Mouse (Mus musculus) stomach, embryonic 16.5 days (tissue): ENCODE data around the gene Zbtb24. TPM values are rescaled to one million over a fixed set of nuclear protein-coding genes. Genes with fewer than 3 reads are reported as not detected.

ENCODE experiments used
- ATAC-seq: fragments of 200-750 bp; cut with Nextera tagmentation; 2 replicates; pipeline ENCODE4 v1.8.0; 2017; ENCODE audit warnings: moderate number of reproducible peaks, moderate TSS enrichment; ENCODE audit not compliant: insufficient read depth, low FRiP score
- H3K27ac ChIP-seq: fragments of 300-500 bp; sonication (generic); 2 replicates; pipeline ENCODE4 v1.5.1; 2014; ENCODE audit warnings: low read length
- H3K27me3 ChIP-seq: fragments of 300-500 bp; sonication (generic); 2 replicates; pipeline ENCODE4 v1.6.1; 2014; ENCODE audit warnings: low read length, control low read depth, mixed read lengths; ENCODE audit not compliant: control insufficient read depth, insufficient read depth
- H3K36me3 ChIP-seq: fragments of 300-500 bp; sonication (generic); 2 replicates; pipeline ENCODE4 v1.6.1; 2014; ENCODE audit warnings: low read length; ENCODE audit not compliant: control insufficient read depth, insufficient read depth
- H3K4me1 ChIP-seq: fragments of 300-500 bp; sonication (generic); 2 replicates; pipeline ENCODE4 v1.6.1; 2014; ENCODE audit warnings: low read length, control low read depth, mixed read lengths; ENCODE audit not compliant: control insufficient read depth, insufficient read depth
- H3K4me2 ChIP-seq: fragments of 300-500 bp; sonication (generic); 2 replicates; pipeline ENCODE4 v1.6.1; 2014; ENCODE audit warnings: low read depth, low read length, mixed read lengths
- H3K4me3 ChIP-seq: fragments of 300-500 bp; sonication (generic); replicated peaks from 2 replicates; pipeline ENCODE4 v1.5.1; 2014; ENCODE audit warnings: mild to moderate bottlenecking, low read length
- H3K9ac ChIP-seq: fragments of 300-500 bp; sonication (generic); 2 replicates; pipeline ENCODE4 v1.6.1; 2014; ENCODE audit warnings: low read length
- H3K9me3 ChIP-seq: fragments of 300-500 bp; sonication (generic); replicated peaks from 2 replicates; pipeline ENCODE4 v1.6.1; 2016; ENCODE audit warnings: low read length, control low read depth; ENCODE audit not compliant: control insufficient read depth
- WGBS: fragments of 180-500 bp; shearing (Covaris S2); extraction: QIAGEN DNeasy Blood & Tissue Kit; methylation state at CpG from one replicate; pipeline ENCODE4 v1.1.7; 2014; 5-methylcytosine and 5-hydroxymethylcytosine counted together
- polyA plus RNA-seq: library from polyadenylated mRNA; unstranded; fragments of >200 nt; fragmentation: Nextera tagmentation; extraction: Ambion mirVana; gene quantifications from 2 replicates; pipeline ENCODE4 v1.2.1, GENCODE M21; 2015

Gene Zbtb24
- polyA plus RNA-seq, 1 experiment from 2014 or later = 16.2 TPM

DNA sequence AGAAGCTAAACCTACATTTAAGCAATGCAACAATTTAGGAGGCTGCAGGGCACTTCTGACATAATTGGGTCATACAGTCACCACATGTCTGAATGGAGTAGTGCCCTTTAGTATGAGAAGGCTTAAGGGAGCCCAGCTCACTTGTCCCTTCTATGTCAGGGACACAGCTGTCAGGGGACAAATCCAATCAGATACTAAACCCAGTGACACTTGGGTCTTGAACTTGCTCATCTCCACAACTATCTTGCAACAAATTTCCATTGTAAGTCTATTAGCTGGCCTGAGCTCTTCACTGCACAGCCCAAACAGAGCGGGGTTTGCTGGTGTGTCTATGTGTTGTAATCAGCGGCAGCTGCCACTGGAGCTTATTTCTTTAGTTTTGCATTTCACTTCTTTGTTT is 26.5 kb upstream of the Zbtb24 start:
- Histone ChIP-seq H3K9ac (no peak overlapping the region), H3K9me3 (no peaks in the 10 kb centered on the region), H3K27me3 (no peaks in the 10 kb centered on the region), H3K4me3 (no peak overlapping the region), H3K4me2 (no peak overlapping the region), H3K27ac (no peak overlapping the region), H3K36me3 (no peaks in the 10 kb centered on the region), H3K4me1 (no peaks in the 10 kb centered on the region)
- 89% methylated on average over 2 of the region's 2 CpGs for WGBS
- ATAC-seq = no peak

GRCm38 (mm10) chr10:41426368-41426767 is 23.8 kb upstream of the Zbtb24 start:
- H3K27ac ChIP-seq = no peak overlapping the region
- no peaks in the 10 kb centered on the region for H3K27me3 ChIP-seq
- 45% methylated on average over 6 of the region's 6 CpGs for WGBS
- no peak overlapping the region for H3K9ac ChIP-seq
- no peak overlapping the region for H3K4me2 ChIP-seq
- H3K4me1 ChIP-seq = no peaks in the 10 kb centered on the region
- H3K9me3 ChIP-seq = no peaks in the 10 kb centered on the region
- no peaks in the 10 kb centered on the region for H3K36me3 ChIP-seq
- no peak overlapping the region for H3K4me3 ChIP-seq
- ATAC-seq = no peak

DNA sequence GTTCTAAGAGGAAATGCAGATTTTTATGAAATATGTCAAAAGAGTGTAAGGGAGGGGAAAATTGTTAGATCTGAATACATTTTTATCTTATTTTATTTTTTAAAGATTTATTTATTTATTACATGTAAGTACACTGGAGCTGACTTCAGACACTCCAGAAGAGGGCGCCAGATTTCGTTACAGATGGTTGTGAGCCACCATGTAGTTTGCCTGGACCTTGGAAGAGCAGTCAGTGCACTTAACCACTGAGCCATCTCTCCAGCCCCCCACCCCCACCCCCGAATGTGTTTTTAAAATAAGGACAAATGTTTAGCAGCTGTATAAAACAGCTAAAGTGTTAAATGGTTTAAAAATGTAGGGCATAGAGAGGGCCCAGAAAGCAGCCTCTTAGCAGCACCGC is 15.6 kb upstream of the Zbtb24 start:
- Histone ChIP-seq H3K9me3 (no peaks in the 10 kb centered on the region), H3K9ac (no peak overlapping the region), H3K27me3 (no peaks in the 10 kb centered on the region), H3K4me3 (no peak overlapping the region), H3K4me2 (no peak overlapping the region), H3K4me1 (no peaks in the 10 kb centered on the region), H3K36me3 (no peaks in the 10 kb centered on the region), H3K27ac (no peak overlapping the region)
- 28% methylated on average over 4 of the region's 4 CpGs for WGBS
- no peak for ATAC-seq

DNA sequence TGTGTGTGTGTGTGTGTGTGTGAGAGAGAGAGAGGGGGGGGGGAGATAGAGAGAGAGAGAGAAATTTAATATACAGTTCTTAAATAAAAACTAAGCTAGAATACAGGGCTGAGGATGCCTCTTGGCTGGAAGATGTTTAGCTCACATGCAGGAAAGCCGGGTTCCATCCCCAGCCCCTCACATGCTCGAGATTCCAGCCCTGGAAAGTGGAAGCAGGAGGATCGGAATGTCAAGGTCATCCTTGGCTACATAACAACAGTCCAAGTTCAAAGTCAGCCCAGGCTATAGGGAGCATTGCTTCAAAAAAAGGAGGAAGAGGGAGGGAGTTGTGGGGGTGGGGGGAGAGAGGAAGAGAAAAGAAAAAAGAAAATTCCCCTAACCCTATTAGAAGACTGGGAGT is 15.0 kb upstream of the Zbtb24 start:
- H3K36me3 ChIP-seq = no peaks in the 10 kb centered on the region
- no peaks in the 10 kb centered on the region for H3K4me1 ChIP-seq
- H3K4me3 ChIP-seq = no peak overlapping the region
- no peaks in the 10 kb centered on the region for H3K9me3 ChIP-seq
- H3K27me3 ChIP-seq = no peaks in the 10 kb centered on the region
- no peak for ATAC-seq
- H3K27ac ChIP-seq = no peak overlapping the region
- no peak overlapping the region for H3K4me2 ChIP-seq
- 34% methylated on average over 3 of the region's 3 CpGs for WGBS
- H3K9ac ChIP-seq = no peak overlapping the region

DNA sequence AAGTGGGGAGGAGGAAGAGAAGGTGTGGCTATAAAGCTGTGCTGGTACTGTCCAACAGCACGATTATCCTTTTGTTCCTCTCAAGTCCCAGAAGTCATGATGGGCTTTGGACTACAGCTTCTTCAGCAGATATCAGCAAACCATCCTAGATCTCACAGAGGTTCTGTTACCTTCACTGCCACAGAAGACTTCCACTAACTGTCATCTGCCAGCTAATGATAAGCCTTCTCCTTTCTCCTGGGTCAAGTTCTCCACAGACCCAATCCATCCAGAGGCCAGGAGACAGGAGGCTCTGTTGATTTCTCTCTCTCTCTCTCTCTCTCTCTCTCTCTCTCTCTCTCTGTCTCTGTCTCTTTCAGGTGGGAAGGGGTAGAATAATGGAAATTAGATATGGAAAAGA is 2.0 kb upstream of the Zbtb24 start:
- H3K27me3 ChIP-seq = no peaks in the 10 kb centered on the region
- no peak overlapping the region for H3K9ac ChIP-seq
- no peak for ATAC-seq
- no peaks in the 10 kb centered on the region for H3K36me3 ChIP-seq
- no peaks in the 10 kb centered on the region for H3K9me3 ChIP-seq
- peaks cover 7% of the 10 kb centered on the region for H3K4me1 ChIP-seq
- no peak overlapping the region for H3K4me2 ChIP-seq
- no peak overlapping the region for H3K4me3 ChIP-seq
- H3K27ac ChIP-seq = no peak overlapping the region
- WGBS = 72% methylated on average over 1 of the region's 1 CpGs

- Histone ChIP-seq H3K4me2 (peak overlapping the region; percentile 84), H3K36me3 (no peaks in the 10 kb centered on the region), H3K9me3 (no peaks in the 10 kb centered on the region), H3K4me3 (peak overlapping the region; percentile 84), H3K4me1 (peaks cover 7% of the 10 kb centered on the region), H3K27me3 (no peaks in the 10 kb centered on the region), H3K27ac (peak overlapping the region; percentile 60), H3K9ac (peak overlapping the region; percentile 88)
- ATAC-seq = peak; percentile 57; the same call in 1 of the 2 replicates
- WGBS = 13% methylated on average over 14 of the region's 14 CpGs
These were observed 499 bp upstream of the Zbtb24 start for GRCm38 (mm10) chr10:41449684-41450083.

- H3K4me1 ChIP-seq = peaks cover 7% of the 10 kb centered on the region
- no peaks in the 10 kb centered on the region for H3K27me3 ChIP-seq
- peak overlapping the region; percentile 67 for H3K4me2 ChIP-seq
- H3K36me3 ChIP-seq = no peaks in the 10 kb centered on the region
- no peak for ATAC-seq
- peak overlapping the region; percentile 84 for H3K4me3 ChIP-seq
- peak overlapping the region; percentile 88 for H3K9ac ChIP-seq
- WGBS = 48% methylated on average over 18 of the region's 18 CpGs
- H3K27ac ChIP-seq = peak overlapping the region; percentile 36; the same call in 1 of the 2 replicates
- no peaks in the 10 kb centered on the region for H3K9me3 ChIP-seq
These were observed 768 bp downstream of the Zbtb24 start for GRCm38 (mm10) chr10:41450780-41451522.

DNA sequence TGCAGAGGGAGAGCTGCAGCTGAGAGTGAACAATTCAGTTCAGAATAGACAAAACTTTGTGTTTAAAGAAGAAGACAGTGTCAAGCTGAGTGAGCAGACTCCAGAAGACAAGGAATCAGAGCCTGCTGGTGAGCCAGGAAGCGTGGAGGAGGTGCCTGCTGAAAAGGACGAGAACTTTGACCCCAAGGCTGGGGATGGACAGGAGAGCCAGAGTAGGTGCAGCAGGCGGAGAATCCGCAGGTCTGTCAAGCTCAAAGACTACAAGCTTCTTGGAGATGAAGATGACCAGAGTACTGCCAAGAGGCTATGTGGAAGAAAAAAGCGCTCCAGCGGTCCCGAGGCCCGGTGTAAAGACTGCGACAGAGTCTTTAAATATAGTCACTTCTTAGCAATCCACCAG is 1.5 kb downstream of the Zbtb24 start:
- peaks cover 3% of the 10 kb centered on the region; the same call in 1 of the 2 replicates for H3K36me3 ChIP-seq
- no peak overlapping the region for H3K27ac ChIP-seq
- H3K9ac ChIP-seq = no peak overlapping the region
- no peak for ATAC-seq
- WGBS = 91% methylated on average over 9 of the region's 9 CpGs
- H3K9me3 ChIP-seq = no peaks in the 10 kb centered on the region
- H3K27me3 ChIP-seq = no peaks in the 10 kb centered on the region
- H3K4me3 ChIP-seq = no peak overlapping the region
- H3K4me1 ChIP-seq = peaks cover 7% of the 10 kb centered on the region
- no peak overlapping the region for H3K4me2 ChIP-seq

DNA sequence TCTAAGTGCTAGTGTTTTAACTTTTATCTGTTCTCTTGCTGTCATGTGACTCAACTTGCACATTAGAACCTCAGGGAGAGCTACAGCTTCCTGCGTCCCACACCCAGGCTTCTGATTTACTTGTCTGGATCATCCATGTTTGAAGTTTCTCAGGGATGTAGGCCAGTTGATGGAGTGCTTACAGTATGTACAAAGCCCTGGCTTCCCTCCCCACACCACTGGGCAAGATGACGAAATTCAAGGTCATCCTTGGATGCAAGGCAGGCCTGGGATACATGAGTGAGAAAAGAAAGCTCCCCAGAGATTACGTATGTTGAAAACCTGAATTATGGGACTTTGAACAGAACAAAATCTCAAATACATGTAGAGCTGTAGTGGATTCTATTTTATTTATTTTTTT is 2.6 kb downstream of the Zbtb24 start:
- H3K27me3 ChIP-seq = no peaks in the 10 kb centered on the region
- H3K36me3 ChIP-seq = peaks cover 5% of the 10 kb centered on the region; the same call in 1 of the 2 replicates
- 91% methylated on average over 3 of the region's 3 CpGs for WGBS
- H3K27ac ChIP-seq = no peak overlapping the region
- H3K9ac ChIP-seq = no peak overlapping the region
- no peak overlapping the region for H3K4me2 ChIP-seq
- H3K4me1 ChIP-seq = peaks cover 7% of the 10 kb centered on the region
- no peaks in the 10 kb centered on the region for H3K9me3 ChIP-seq
- no peak for ATAC-seq
- no peak overlapping the region for H3K4me3 ChIP-seq
